Mouse (Mus musculus) embryonic facial prominence, embryonic 15.5 days (tissue): ENCODE data around the gene Sfpq. TPM values are rescaled to one million over a fixed set of nuclear protein-coding genes. Genes with fewer than 3 reads are reported as not detected.
A peak's percentile ranks its signal among the peaks of the same experiment; 100 is the strongest.
"Not testable (repeated sequence)": the region's sequence is repeated elsewhere in the genome, so short reads cannot be mapped to it uniquely, and the experiment has no call there.

Experiments
- ATAC-seq: fragments of 200-750 bp; cut with Nextera tagmentation; 2 replicates; pipeline ENCODE4 v1.8.0; 2017; ENCODE audit warnings: low read depth, moderate TSS enrichment; ENCODE audit not compliant: insufficient number of reproducible peaks, low FRiP score, low TSS enrichment
- H3K27ac ChIP-seq: fragments of 300-500 bp; sonication (generic); replicated peaks from 2 replicates; pipeline ENCODE4 v1.5.1; 2015; ENCODE audit warnings: mild to moderate bottlenecking, inconsistent platforms
- H3K27me3 ChIP-seq: fragments of 300-500 bp; sonication (generic); 2 replicates; pipeline ENCODE4 v1.6.1; 2015; ENCODE audit warnings: inconsistent platforms
- H3K36me3 ChIP-seq: fragments of 300-500 bp; sonication (generic); 2 replicates; pipeline ENCODE4 v1.6.1; 2015; ENCODE audit warnings: mild to moderate bottlenecking, inconsistent platforms
- H3K4me1 ChIP-seq: fragments of 300-500 bp; sonication (generic); 2 replicates; pipeline ENCODE4 v1.6.1; 2015; ENCODE audit warnings: inconsistent platforms
- H3K4me2 ChIP-seq: fragments of 300-500 bp; sonication (generic); replicated peaks from 2 replicates; pipeline ENCODE4 v1.6.1; 2015; ENCODE audit warnings: mild to moderate bottlenecking, inconsistent platforms
- H3K4me3 ChIP-seq: fragments of 300-500 bp; sonication (generic); replicated peaks from 2 replicates; pipeline ENCODE4 v1.5.1; 2015; ENCODE audit warnings: mild to moderate bottlenecking, inconsistent platforms
- H3K9ac ChIP-seq: fragments of 300-500 bp; sonication (generic); 2 replicates; pipeline ENCODE4 v1.6.1; 2015; ENCODE audit warnings: inconsistent platforms
- H3K9me3 ChIP-seq: fragments of 300-500 bp; sonication (generic); replicated peaks from 2 replicates; pipeline ENCODE4 v1.6.1; 2016; ENCODE audit warnings: inconsistent platforms
- WGBS: fragments of 180-500 bp; shearing (Covaris S2); methylation state at CpG from one replicate; pipeline ENCODE4 v1.1.7; 2015; 5-methylcytosine and 5-hydroxymethylcytosine counted together
- polyA plus RNA-seq: library from polyadenylated mRNA; unstranded; fragments of >200 nt; fragmentation: Nextera tagmentation; extraction: Ambion mirVana; gene quantifications from 2 replicates; pipeline ENCODE4 v1.2.1, GENCODE M21; 2015

Gene Sfpq
- polyA plus RNA-seq, 1 experiment from 2014 or later, result 76.4 TPM

DNA sequence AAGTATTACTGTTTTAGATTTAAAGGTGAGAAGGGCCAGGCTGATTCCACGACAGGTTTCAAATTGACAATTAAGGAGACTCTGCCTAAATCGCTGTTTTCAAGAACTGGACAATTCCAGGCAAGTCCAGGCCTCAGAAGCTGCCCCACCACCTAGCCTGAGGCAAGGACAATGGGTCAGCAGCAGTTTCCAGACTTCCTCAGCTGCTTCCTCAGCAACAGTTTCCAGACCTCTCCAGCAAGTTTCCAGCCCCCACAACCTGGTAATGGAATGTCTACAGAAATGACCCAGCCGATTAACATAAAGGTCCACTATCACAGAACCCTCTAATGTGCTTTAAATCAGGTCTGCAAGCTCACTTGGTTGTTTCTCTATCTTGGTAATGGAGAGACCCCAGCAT lies 16.7 kb upstream of the Sfpq start:
- no peak overlapping the region for H3K27ac ChIP-seq
- WGBS, result 56% methylated on average over 3 of the region's 3 CpGs
- no peak for ATAC-seq
- peaks cover 15% of the 10 kb centered on the region; the same call in 1 of the 2 replicates for H3K4me1 ChIP-seq
- H3K27me3 ChIP-seq, result no peaks in the 10 kb centered on the region
- H3K9ac ChIP-seq, result no peak overlapping the region
- no peak overlapping the region for H3K4me3 ChIP-seq
- H3K36me3 ChIP-seq, result no peaks in the 10 kb centered on the region
- H3K4me2 ChIP-seq, result no peak overlapping the region
- no peaks in the 10 kb centered on the region for H3K9me3 ChIP-seq

DNA sequence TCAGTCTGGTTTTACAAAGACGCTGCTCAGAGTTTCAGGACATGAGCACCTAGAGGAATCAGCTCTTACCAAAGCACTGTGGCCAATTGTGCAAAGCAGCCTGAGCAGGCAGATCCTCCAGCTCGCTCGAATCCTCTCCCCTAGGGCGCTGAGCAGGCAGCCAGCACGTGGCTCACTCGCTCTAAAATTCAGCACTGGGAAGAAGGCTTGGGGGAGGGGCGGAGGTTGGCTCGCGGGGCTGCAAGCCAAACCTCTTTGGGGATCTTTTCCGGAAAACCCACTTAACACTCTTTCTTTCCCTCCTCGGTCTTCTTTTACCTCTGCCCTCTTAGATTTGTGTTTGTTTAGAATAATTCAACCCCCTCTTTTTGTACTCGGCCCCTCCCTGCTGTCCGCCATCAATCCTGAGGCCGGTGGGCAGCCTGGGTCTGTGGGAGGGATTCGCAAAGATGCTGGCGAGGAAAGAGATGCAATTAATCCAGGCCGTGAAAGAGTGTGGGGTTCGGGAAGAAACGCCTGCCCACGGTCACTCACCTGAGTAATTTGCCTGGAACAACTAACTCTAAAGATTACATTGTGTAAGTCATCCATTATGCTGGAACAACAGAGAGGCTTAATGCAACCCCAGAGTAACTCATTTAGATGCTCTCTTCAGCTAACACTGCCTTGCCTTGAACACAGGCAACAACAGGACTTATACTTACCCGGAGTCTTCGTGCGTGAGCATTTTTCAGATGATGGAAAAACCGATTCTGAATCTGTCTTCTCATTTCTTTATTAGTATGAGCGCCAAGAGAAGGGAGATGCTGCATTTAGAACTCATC lies 15.8 kb upstream of the Sfpq start:
- no peak; the same call in 1 of the 2 replicates for ATAC-seq
- peaks cover 15% of the 10 kb centered on the region; the same call in 1 of the 2 replicates for H3K4me1 ChIP-seq
- H3K9me3 ChIP-seq, result no peaks in the 10 kb centered on the region
- H3K9ac ChIP-seq, result no peak overlapping the region
- H3K36me3 ChIP-seq, result no peaks in the 10 kb centered on the region
- no peaks in the 10 kb centered on the region for H3K27me3 ChIP-seq
- H3K27ac ChIP-seq, result no peak overlapping the region; the same call in 1 of the 2 replicates
- peak overlapping the region; percentile 56 for H3K4me2 ChIP-seq
- H3K4me3 ChIP-seq, result peak overlapping the region; percentile 36
- 17% methylated on average over 25 of the region's 25 CpGs for WGBS

DNA sequence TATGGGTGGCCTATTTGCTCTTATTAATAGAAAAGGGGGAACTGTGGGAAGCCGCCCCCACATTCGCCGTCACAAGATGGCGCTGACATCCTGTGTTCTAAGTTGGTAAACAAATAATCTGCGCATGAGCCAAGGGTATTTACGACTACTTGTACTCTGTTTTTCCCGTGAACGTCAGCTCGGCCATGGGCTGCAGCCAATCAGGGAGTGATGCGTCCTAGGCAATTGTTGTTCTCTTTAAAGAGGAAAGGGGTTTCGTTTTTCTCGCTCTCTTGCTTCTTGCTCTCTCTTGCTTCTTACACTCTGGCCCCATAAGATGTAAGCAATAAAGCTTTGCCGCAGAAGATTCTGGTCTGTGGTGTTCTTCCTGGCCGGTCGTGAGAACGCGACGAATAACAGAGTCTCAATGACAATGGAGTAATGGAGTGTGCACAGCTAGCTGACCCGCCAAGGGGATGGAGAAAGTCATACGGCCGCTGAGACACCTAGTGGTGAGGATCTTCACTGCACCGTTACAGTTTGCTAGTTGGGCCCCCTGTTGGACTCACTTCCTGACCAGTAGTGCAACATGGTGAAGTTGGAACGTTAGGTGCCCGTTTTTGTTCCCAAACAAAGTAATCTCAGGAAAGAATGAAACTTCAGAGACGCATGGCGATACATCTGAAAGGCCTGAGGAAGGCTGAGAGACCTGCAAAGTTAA lies 5.7 kb upstream of the Sfpq start:
- not testable (repeated sequence) for H3K4me1 ChIP-seq, H3K36me3 ChIP-seq, H3K27me3 ChIP-seq, H3K9me3 ChIP-seq, H3K9ac ChIP-seq, H3K27ac ChIP-seq
- peak overlapping the region; percentile 37; the same call in 1 of the 2 replicates for H3K4me2 ChIP-seq
- H3K4me3 ChIP-seq, result peak overlapping the region; percentile 37
- WGBS, result 11% methylated on average over 14 of the region's 26 CpGs
- peak; percentile 84; the same call in 1 of the 2 replicates for ATAC-seq

DNA sequence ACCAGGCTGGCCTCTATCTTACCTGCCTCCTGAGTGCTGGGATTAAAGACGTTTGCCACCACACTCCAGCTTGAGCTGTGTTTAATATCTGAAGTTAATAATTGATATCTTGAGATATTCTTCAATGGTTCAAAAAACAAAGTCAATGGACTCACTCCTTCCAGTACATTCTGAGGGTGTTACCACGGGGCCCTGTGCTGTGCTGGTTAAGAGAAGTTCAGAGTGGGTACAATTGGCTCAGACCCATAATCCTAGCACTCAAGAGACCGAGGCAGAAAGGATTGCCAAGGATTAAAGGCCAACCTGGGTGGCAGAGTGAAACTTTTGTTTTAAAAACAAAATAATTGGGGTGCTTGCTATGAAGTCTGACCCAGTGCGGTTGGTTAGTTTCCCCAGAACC lies 4.8 kb upstream of the Sfpq start:
- no peak overlapping the region for H3K4me3 ChIP-seq
- H3K9ac ChIP-seq, result no peak overlapping the region
- H3K9me3 ChIP-seq, result no peaks in the 10 kb centered on the region
- no peaks in the 10 kb centered on the region for H3K27me3 ChIP-seq
- 79% methylated on average over 4 of the region's 4 CpGs for WGBS
- 0 out of 2 replicates have a peak, but pooled peaks cover 3% of the 10 kb centered on the region for H3K4me1 ChIP-seq
- no peak overlapping the region for H3K27ac ChIP-seq
- no peak overlapping the region for H3K4me2 ChIP-seq
- no peak for ATAC-seq
- H3K36me3 ChIP-seq, result no peaks in the 10 kb centered on the region

DNA sequence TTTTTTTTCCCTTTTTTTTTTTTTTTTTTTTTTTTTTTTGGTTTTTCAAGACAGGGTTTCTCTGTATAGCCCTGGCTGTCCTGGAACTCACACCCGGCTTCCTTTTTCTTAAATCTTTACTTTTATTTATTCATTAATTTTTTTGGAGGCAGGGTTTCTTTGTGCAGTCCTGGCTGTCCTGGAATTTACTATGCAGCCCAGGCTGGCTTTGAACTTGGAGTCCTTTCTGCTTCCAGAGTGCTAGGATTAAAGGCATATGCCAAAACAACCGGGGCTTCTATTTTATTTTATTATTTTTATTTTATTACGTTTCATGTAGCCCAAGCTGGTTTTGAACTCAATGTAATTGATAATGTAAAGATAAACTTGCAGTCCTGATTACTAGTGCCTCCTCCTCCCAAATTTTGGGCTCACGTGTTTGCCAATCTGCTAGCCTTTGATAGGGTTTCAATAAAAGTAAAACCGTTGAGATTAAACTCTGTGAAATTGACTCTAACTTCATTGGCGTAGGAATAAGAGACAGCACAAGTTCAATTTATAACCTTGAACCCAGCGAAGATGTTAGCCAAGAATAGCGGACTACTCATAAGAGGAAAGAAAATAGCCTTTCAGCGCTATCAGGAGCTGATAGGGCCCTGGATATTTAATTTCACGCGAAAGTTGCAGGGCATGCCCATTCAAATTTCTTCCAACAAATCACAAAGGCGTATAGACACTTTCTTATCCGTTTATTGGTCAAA lies 543 bp upstream of the Sfpq start:
- WGBS, result 11% methylated on average over 13 of the region's 13 CpGs
- Histone ChIP-seq H3K4me2 (peak overlapping the region; percentile 52), H3K36me3 (peaks cover 25% of the 10 kb centered on the region), H3K4me3 (peak overlapping the region; percentile 74), H3K4me1 (peaks cover 21% of the 10 kb centered on the region), H3K27ac (peak overlapping the region; percentile 18; the same call in 1 of the 2 replicates), H3K9me3 (no peaks in the 10 kb centered on the region), H3K27me3 (no peaks in the 10 kb centered on the region), H3K9ac (no peak overlapping the region)
- ATAC-seq, result no peak

DNA sequence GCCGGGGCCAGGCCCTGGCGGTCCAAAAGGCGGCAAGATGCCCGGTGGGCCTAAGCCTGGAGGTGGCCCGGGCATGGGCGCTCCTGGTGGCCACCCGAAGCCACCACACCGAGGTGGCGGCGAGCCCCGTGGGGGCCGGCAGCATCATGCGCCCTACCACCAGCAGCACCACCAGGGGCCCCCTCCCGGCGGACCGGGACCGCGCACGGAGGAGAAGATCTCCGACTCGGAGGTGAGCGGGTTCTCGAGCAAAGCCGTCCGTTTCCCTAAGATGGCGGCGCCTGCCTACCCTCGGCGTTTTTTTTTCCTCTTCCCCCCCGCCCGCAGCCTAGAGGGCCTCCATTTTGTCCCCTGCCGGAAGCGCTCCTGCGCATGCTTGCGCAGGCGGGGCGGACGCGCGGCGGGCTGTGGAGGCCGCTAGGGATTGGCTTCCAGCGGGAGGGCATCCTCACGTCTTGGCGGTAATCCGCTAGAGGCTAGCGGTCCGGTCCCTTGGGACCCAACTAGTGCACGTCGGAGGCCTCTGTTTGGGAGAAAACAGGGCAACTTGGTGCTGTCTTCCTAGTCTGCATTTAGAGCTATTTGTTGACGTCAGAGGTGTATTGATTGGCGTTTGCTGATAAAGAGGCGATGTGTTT lies 984 bp downstream of the Sfpq start:
- Histone ChIP-seq H3K4me3 (peak overlapping the region; percentile 74), H3K36me3 (peaks cover 33% of the 10 kb centered on the region), H3K27ac (peak overlapping the region; percentile 99), H3K9ac (peak overlapping the region; percentile 99), H3K4me2 (peak overlapping the region; percentile 76), H3K27me3 (no peaks in the 10 kb centered on the region), H3K9me3 (no peaks in the 10 kb centered on the region), H3K4me1 (peaks cover 31% of the 10 kb centered on the region)
- peak; percentile 73 for ATAC-seq
- WGBS, result under 1% methylated on average over 53 of the region's 53 CpGs

DNA sequence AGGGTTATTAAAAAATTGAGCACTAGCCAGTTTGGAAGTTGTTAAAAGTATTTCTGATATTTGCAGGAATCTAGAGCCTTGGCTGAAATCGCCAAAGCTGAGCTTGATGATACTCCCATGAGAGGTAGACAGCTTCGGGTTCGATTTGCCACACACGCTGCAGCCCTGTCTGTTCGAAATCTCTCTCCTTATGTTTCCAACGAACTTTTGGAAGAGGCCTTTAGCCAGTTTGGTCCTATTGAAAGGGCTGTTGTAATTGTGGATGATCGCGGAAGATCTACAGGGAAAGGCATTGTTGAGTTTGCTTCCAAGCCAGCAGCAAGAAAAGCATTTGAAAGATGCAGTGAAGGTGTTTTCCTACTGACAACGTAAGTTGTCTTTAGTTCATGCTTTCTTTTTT lies 2.1 kb downstream of the Sfpq start:
- no peaks in the 10 kb centered on the region for H3K27me3 ChIP-seq
- H3K4me2 ChIP-seq, result peak overlapping the region; percentile 76
- H3K9me3 ChIP-seq, result no peaks in the 10 kb centered on the region
- H3K27ac ChIP-seq, result no peak overlapping the region
- peak overlapping the region; percentile 74 for H3K4me3 ChIP-seq
- ATAC-seq, result no peak
- H3K4me1 ChIP-seq, result peaks cover 33% of the 10 kb centered on the region
- peaks cover 44% of the 10 kb centered on the region for H3K36me3 ChIP-seq
- peak overlapping the region; percentile 99 for H3K9ac ChIP-seq
- under 1% methylated on average over 9 of the region's 9 CpGs for WGBS

DNA sequence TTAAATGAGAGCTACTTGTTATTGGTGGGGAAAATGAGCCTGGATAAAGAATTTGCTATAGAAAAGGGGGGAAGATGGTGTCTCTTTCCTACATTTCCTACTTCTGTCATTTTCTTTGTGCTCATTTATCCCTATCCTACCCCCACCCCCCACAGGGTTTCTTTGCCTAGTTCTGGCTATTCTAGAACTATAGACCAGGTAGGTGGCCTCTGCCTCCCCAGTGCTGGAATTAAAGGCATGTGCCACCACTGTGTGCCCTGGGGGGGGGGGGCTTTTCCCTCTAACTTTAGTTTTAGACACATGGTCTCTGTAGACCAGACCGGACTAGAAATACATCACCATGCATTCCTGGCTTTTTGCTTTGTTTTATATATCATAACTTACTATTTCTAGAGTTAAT lies 3.1 kb downstream of the Sfpq start:
- H3K4me3 ChIP-seq, result peak overlapping the region; percentile 74
- H3K4me1 ChIP-seq, result peaks cover 33% of the 10 kb centered on the region
- peaks cover 49% of the 10 kb centered on the region for H3K36me3 ChIP-seq
- 19% methylated on average over 1 of the region's 1 CpGs for WGBS
- H3K9ac ChIP-seq, result peak overlapping the region; percentile 99
- no peak overlapping the region for H3K27ac ChIP-seq
- ATAC-seq, result no peak
- no peaks in the 10 kb centered on the region for H3K27me3 ChIP-seq
- H3K4me2 ChIP-seq, result peak overlapping the region; percentile 76
- no peaks in the 10 kb centered on the region for H3K9me3 ChIP-seq

DNA sequence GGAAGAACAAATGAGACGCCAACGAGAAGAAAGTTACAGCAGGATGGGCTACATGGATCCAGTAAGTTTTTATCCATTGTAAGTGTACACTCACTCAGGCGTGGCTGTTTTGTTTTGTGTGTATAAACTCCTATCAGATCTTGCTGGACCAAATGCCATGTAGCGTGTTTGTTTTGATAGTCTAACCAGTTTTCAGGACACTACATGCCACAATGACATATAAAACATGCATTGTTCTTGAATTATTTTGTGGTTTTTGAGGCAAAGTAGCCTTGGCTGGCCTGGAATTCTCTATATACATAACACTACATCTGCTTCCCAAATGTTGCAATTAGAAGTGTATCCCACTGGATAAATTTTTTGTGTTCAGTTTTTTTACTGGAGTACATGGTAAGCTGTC lies 5.7 kb downstream of the Sfpq start:
- no peak overlapping the region for H3K4me2 ChIP-seq
- no peak overlapping the region for H3K27ac ChIP-seq
- ATAC-seq, result no peak
- no peak overlapping the region for H3K4me3 ChIP-seq
- H3K27me3 ChIP-seq, result no peaks in the 10 kb centered on the region
- H3K9ac ChIP-seq, result no peak overlapping the region
- 76% methylated on average over 4 of the region's 4 CpGs for WGBS
- H3K4me1 ChIP-seq, result peaks cover 30% of the 10 kb centered on the region
- peaks cover 68% of the 10 kb centered on the region for H3K36me3 ChIP-seq
- no peaks in the 10 kb centered on the region for H3K9me3 ChIP-seq

DNA sequence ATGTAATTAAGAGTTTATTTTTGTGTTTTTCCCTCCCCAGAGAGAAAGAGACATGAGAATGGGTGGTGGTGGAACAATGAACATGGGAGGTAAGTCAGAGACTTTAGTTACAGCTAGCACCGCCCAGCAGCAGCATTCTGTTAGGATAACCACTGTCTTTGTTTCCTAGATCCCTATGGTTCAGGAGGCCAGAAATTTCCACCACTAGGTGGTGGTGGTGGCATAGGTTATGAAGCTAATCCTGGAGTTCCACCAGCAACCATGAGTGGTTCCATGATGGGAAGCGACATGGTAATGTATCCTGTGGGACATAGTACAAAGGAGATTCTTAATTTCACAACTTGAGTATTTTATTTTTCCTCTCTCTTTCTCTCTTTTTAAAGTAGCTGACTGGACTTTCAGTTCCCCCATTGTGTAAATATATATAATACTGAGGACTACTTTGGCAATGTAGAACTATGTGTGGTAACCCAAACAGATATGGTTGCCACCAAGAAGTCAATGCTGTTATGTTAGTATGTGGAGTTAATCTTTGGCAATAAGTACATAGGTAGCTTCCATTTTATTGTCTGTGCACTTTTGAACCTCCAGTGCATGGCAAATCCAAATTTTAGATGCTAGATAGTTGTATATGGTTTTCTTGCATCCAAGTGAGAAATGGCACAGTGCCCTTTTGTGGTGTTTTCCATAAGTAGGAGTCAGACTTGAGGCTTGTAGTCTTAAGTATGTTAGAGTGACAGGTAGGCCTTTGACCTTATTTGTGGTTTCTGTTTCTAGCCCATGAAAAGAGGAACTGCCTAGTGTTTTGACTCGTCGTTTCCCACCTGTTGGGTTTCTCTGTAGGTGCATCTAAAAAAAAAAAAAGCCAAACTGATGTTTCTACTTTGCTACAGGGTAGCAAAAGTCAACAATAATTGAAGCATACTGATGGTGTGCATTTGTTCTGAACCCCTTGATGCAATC lies 6.4 kb downstream of the Sfpq start:
- no peak overlapping the region for H3K27ac ChIP-seq
- H3K4me1 ChIP-seq, result peaks cover 30% of the 10 kb centered on the region
- peaks cover 73% of the 10 kb centered on the region for H3K36me3 ChIP-seq
- H3K4me2 ChIP-seq, result no peak overlapping the region
- no peak overlapping the region for H3K9ac ChIP-seq
- no peaks in the 10 kb centered on the region for H3K9me3 ChIP-seq
- ATAC-seq, result no peak
- 62% methylated on average over 4 of the region's 4 CpGs for WGBS
- no peaks in the 10 kb centered on the region for H3K27me3 ChIP-seq
- no peak overlapping the region for H3K4me3 ChIP-seq
